Mouse (Mus musculus): ENCODE measurements around the gene Zfp990.
A peak's percentile ranks its signal among the peaks of the same experiment; 100 is the strongest.
"Not testable (repeated sequence)": the region's sequence is repeated elsewhere in the genome, so short reads cannot be mapped to it uniquely, and the experiment has no call there.

Zfp990 gene

GRCm38 (mm10) chr4:145510459-145510858, at the start of gene Zfp990:
Gene Zfp990, plus strand, starts transcription at chr4:145510759.
- not testable (repeated sequence) for DNase-seq (ENCODE audit: low read depth)

- not testable (repeated sequence) for DNase-seq (ENCODE audit: low read depth)
Observed at GRCm38 (mm10) chr4:145463553-145464253, 46.9 kb upstream of the Zfp990 start.

- peak; percentile 2 for DNase-seq (ENCODE audit: low read depth)
Observed at GRCm38 (mm10) chr4:145478128-145478527, 32.4 kb upstream of the Zfp990 start.

- DNase-seq (ENCODE audit: low read depth), result not testable (repeated sequence)
Observed at GRCm38 (mm10) chr4:145480699-145481098, 29.9 kb upstream of the Zfp990 start.

- DNase-seq (ENCODE audit: low read depth), result no peak
Observed at GRCm38 (mm10) chr4:145489396-145489795, 21.2 kb upstream of the Zfp990 start.

- no peak for DNase-seq (ENCODE audit: low read depth)
Observed at GRCm38 (mm10) chr4:145492132-145492531, 18.4 kb upstream of the Zfp990 start.

GRCm38 (mm10) chr4:145493316-145493715, 17.2 kb upstream of the Zfp990 start:
- not testable (repeated sequence) for DNase-seq (ENCODE audit: low read depth)

- DNase-seq (ENCODE audit: low read depth), result not testable (repeated sequence)
Observed at GRCm38 (mm10) chr4:145514637-145515036, 4.1 kb downstream of the Zfp990 start.

- DNase-seq (ENCODE audit: low read depth), result not testable (repeated sequence)
Observed at GRCm38 (mm10) chr4:145515776-145516565, 5.4 kb downstream of the Zfp990 start.

GRCm38 (mm10) chr4:145517391-145517790, 6.8 kb downstream of the Zfp990 start:
- DNase-seq (ENCODE audit: low read depth), result not testable (repeated sequence)

GRCm38 (mm10) chr4:145543861-145544260, 33.3 kb downstream of the Zfp990 start:
- not testable (repeated sequence) for DNase-seq (ENCODE audit: low read depth)

- not testable (repeated sequence) for DNase-seq (ENCODE audit: low read depth)
Observed at GRCm38 (mm10) chr4:145545106-145545505, 34.5 kb downstream of the Zfp990 start.

- DNase-seq (ENCODE audit: low read depth), result not testable (repeated sequence)
Observed at GRCm38 (mm10) chr4:145545734-145546349, 35.3 kb downstream of the Zfp990 start.

- not testable (repeated sequence) for DNase-seq (ENCODE audit: low read depth)
Observed at GRCm38 (mm10) chr4:145546477-145546876, 35.9 kb downstream of the Zfp990 start.

- DNase-seq (ENCODE audit: low read depth), result no peak
Observed at GRCm38 (mm10) chr4:145556680-145557079, 46.1 kb downstream of the Zfp990 start.

GRCm38 (mm10) chr4:145559505-145560099, 49.0 kb downstream of the Zfp990 start:
- no peak for DNase-seq (ENCODE audit: low read depth)

- DNase-seq (ENCODE audit: low read depth), result peak; percentile 36
Observed at GRCm38 (mm10) chr4:145564111-145564821, 53.7 kb downstream of the Zfp990 start.

GRCm38 (mm10) chr4:145570461-145570860, 59.9 kb downstream of the Zfp990 start:
- not testable (repeated sequence) for DNase-seq (ENCODE audit: low read depth)

- not testable (repeated sequence) for DNase-seq (ENCODE audit: low read depth)
Observed at GRCm38 (mm10) chr4:145576623-145577022, 66.1 kb downstream of the Zfp990 start.

GRCm38 (mm10) chr4:145580333-145580732, 69.8 kb downstream of the Zfp990 start:
- DNase-seq (ENCODE audit: low read depth), result not testable (repeated sequence)

GRCm38 (mm10) chr4:145585078-145585477, 74.5 kb downstream of the Zfp990 start, which contains the start of gene Gm13212:
Gene Gm13212, plus strand, starts transcription at chr4:145585166.
- DNase-seq (ENCODE audit: low read depth), result peak; percentile 72
